Mouse (Mus musculus): ENCODE measurements around the gene Fam98a. TPM values are rescaled to one million over a fixed set of nuclear protein-coding genes. Genes with fewer than 3 reads are reported as not detected.

The Fam98a gene
- polyA plus RNA-seq, 1 experiment from 2014 or later: 23.7 TPM

GRCm38 (mm10) chr17:75518181-75518901 lies 33.4 kb downstream of the Fam98a start:
- Histone ChIP-seq H3K9ac (no peak overlapping the region), H3K27me3 (no peaks in the 10 kb centered on the region), H3K4me1 (peaks cover 3% of the 10 kb centered on the region; the same call in 1 of the 2 replicates), H3K36me3 (no peaks in the 10 kb centered on the region), H3K4me2 (no peak overlapping the region), H3K4me3 (replicated peaks) (no peak overlapping the region), H3K27ac (no peak overlapping the region), H3K9me3 (replicated peaks) (no peaks in the 10 kb centered on the region)
- 64% methylated on average over 8 of the region's 8 CpGs for WGBS
- ATAC-seq (replicated peaks; ENCODE audit: low FRiP score): no peak

GRCm38 (mm10) chr17:75516591-75516990 lies 35.2 kb downstream of the Fam98a start:
- 70% methylated on average over 4 of the region's 4 CpGs for WGBS
- H3K9me3 ChIP-seq (replicated peaks): no peaks in the 10 kb centered on the region
- no peaks in the 10 kb centered on the region for H3K36me3 ChIP-seq
- H3K4me2 ChIP-seq: no peak overlapping the region
- no peaks in the 10 kb centered on the region for H3K27me3 ChIP-seq
- no peak for ATAC-seq (replicated peaks; ENCODE audit: low FRiP score)
- no peak overlapping the region for H3K9ac ChIP-seq
- H3K4me1 ChIP-seq: no peaks in the 10 kb centered on the region
- H3K4me3 ChIP-seq (replicated peaks): no peak overlapping the region
- no peak overlapping the region for H3K27ac ChIP-seq

GRCm38 (mm10) chr17:75509257-75509656 lies 42.5 kb downstream of the Fam98a start:
- Histone ChIP-seq H3K4me1 (no peaks in the 10 kb centered on the region), H3K4me3 (replicated peaks) (no peak overlapping the region), H3K9ac (no peak overlapping the region), H3K4me2 (no peak overlapping the region), H3K36me3 (no peaks in the 10 kb centered on the region), H3K27me3 (no peaks in the 10 kb centered on the region), H3K9me3 (replicated peaks) (no peaks in the 10 kb centered on the region), H3K27ac (no peak overlapping the region)
- 89% methylated on average over 5 of the region's 5 CpGs for WGBS
- no peak for ATAC-seq (replicated peaks; ENCODE audit: low FRiP score)

GRCm38 (mm10) chr17:75506708-75507641 lies 44.8 kb downstream of the Fam98a start:
- H3K27ac ChIP-seq: no peak overlapping the region
- H3K27me3 ChIP-seq: no peaks in the 10 kb centered on the region
- H3K4me1 ChIP-seq: no peaks in the 10 kb centered on the region
- no peak overlapping the region for H3K4me3 ChIP-seq (replicated peaks)
- H3K9ac ChIP-seq: no peak overlapping the region
- H3K9me3 ChIP-seq (replicated peaks): no peaks in the 10 kb centered on the region
- no peaks in the 10 kb centered on the region for H3K36me3 ChIP-seq
- ATAC-seq (replicated peaks; ENCODE audit: low FRiP score): no peak
- whole genome bisulfite sequencing: 75% methylated on average over 10 of the region's 10 CpGs
- no peak overlapping the region for H3K4me2 ChIP-seq

- no peak overlapping the region for H3K4me3 ChIP-seq (replicated peaks)
- no peak overlapping the region for H3K4me2 ChIP-seq
- WGBS: 72% methylated on average over 10 of the region's 10 CpGs
- H3K27me3 ChIP-seq: no peaks in the 10 kb centered on the region
- H3K27ac ChIP-seq: no peak overlapping the region
- 0 out of 2 replicates have a peak, but pooled peaks have one; percentile 62 for ATAC-seq (replicated peaks; ENCODE audit: low FRiP score)
- H3K9ac ChIP-seq: no peak overlapping the region
- no peaks in the 10 kb centered on the region for H3K9me3 ChIP-seq (replicated peaks)
- no peaks in the 10 kb centered on the region for H3K36me3 ChIP-seq
- no peaks in the 10 kb centered on the region for H3K4me1 ChIP-seq
These were observed 45.6 kb downstream of the Fam98a start for GRCm38 (mm10) chr17:75506097-75506675.

- H3K36me3 ChIP-seq: no peaks in the 10 kb centered on the region
- H3K4me3 ChIP-seq (replicated peaks): no peak overlapping the region
- H3K4me2 ChIP-seq: no peak overlapping the region
- H3K9me3 ChIP-seq (replicated peaks): no peaks in the 10 kb centered on the region
- ATAC-seq (replicated peaks; ENCODE audit: low FRiP score): no peak
- no peaks in the 10 kb centered on the region for H3K27me3 ChIP-seq
- H3K4me1 ChIP-seq: no peaks in the 10 kb centered on the region
- no peak overlapping the region for H3K9ac ChIP-seq
- WGBS: 88% methylated on average over 5 of the region's 5 CpGs
- no peak overlapping the region for H3K27ac ChIP-seq
These were observed 46.7 kb downstream of the Fam98a start for GRCm38 (mm10) chr17:75505053-75505452.

GRCm38 (mm10) chr17:75503031-75503430 lies 48.7 kb downstream of the Fam98a start:
- no peak overlapping the region for H3K9ac ChIP-seq
- WGBS: 90% methylated on average over 3 of the region's 3 CpGs
- H3K4me1 ChIP-seq: no peaks in the 10 kb centered on the region
- no peaks in the 10 kb centered on the region for H3K27me3 ChIP-seq
- H3K9me3 ChIP-seq (replicated peaks): no peaks in the 10 kb centered on the region
- no peaks in the 10 kb centered on the region for H3K36me3 ChIP-seq
- no peak overlapping the region for H3K4me2 ChIP-seq
- no peak overlapping the region for H3K4me3 ChIP-seq (replicated peaks)
- ATAC-seq (replicated peaks; ENCODE audit: low FRiP score): no peak
- no peak overlapping the region for H3K27ac ChIP-seq

- Histone ChIP-seq H3K27ac (no peak overlapping the region), H3K4me1 (no peaks in the 10 kb centered on the region), H3K4me3 (replicated peaks) (no peak overlapping the region), H3K27me3 (no peaks in the 10 kb centered on the region), H3K9me3 (replicated peaks) (no peaks in the 10 kb centered on the region), H3K36me3 (no peaks in the 10 kb centered on the region), H3K9ac (no peak overlapping the region), H3K4me2 (no peak overlapping the region)
- 83% methylated on average over 6 of the region's 6 CpGs for WGBS
- ATAC-seq (replicated peaks; ENCODE audit: low FRiP score): no peak
These were observed 53.5 kb downstream of the Fam98a start for GRCm38 (mm10) chr17:75498241-75498651.

- no peak overlapping the region for H3K27ac ChIP-seq
- WGBS: 64% methylated on average over 4 of the region's 4 CpGs
- H3K36me3 ChIP-seq: no peaks in the 10 kb centered on the region
- no peak overlapping the region for H3K4me3 ChIP-seq (replicated peaks)
- no peak for ATAC-seq (replicated peaks; ENCODE audit: low FRiP score)
- H3K4me1 ChIP-seq: no peaks in the 10 kb centered on the region
- no peak overlapping the region for H3K9ac ChIP-seq
- no peaks in the 10 kb centered on the region for H3K9me3 ChIP-seq (replicated peaks)
- H3K4me2 ChIP-seq: no peak overlapping the region
- H3K27me3 ChIP-seq: no peaks in the 10 kb centered on the region
These were observed 56.5 kb downstream of the Fam98a start for GRCm38 (mm10) chr17:75495213-75495612.

Other genes with a start within 250 kb of the Fam98a start
- gene Rasgrp3, start 116.0 kb downstream of the Fam98a start, polyA plus RNA-seq (2015; fragmentation: Nextera tagmentation; extraction: Ambion mirVana): 22.8 and 26.7 TPM in 2 replicates